Comparison of ENCODE assay signal across 13 mouse cellular contexts in the genomic region with DNA sequence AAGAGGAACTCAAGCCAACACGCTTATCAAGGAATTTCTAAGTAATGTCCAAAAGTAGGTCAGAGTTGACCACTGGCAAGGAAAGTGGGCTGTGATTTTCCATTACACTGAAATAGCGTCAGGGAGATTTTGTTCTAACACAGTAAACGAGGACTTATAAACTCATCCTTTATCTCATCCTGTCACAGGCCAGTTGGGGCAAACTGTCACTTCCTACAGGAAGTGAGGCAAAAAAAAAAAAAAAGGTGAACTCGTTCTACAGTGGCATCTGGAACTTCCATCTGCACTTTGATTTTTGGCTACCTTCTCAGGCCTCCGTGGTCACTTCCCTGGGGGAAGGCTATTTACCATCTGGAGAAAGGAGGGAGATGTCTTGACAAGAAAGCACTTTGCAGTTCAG. TPM values are rescaled to one million over a fixed set of nuclear protein-coding genes. Genes with fewer than 3 reads are reported as not detected.
DNase-seq lines count a peak whose midpoint lies in the region; ATAC-seq and TF ChIP-seq lines count a peak whose summit lies in the region.
"Had no signal": no experiment of that assay in that cellular context is flagged by ENCODE, and none has a peak within 500 bp of the region (broad histone marks: within the 10 kb centered on the region; RNA-seq: fewer than 3 reads in every experiment).

No protein-coding gene starts in this region.

- no peak for TF ChIP-seq CTCF in liver, postnatal 0 days (IDR thresholded peaks at IDR 0.05; ENCODE audit: low read depth)

- no peaks in the 10 kb centered on the region for H3K36me3 ChIP-seq in liver, postnatal 0 days (replicated peaks; ENCODE audit: insufficient read depth, low read length)
- H3K36me3 ChIP-seq in liver, embryonic 11.5 days (ENCODE audit: control insufficient read depth, insufficient read depth, low read length) = no peaks in the 10 kb centered on the region
- no peaks in the 10 kb centered on the region for H3K36me3 ChIP-seq in midbrain, embryonic 11.5 days (ENCODE audit: control insufficient read depth, insufficient read depth, low read length)
- H3K36me3 ChIP-seq: neural tube, embryonic 12.5 days had no signal

- no peak for ATAC-seq in cerebellum, adult (ENCODE audit: insufficient number of reproducible peaks, low FRiP score, low TSS enrichment)
- ATAC-seq in liver, postnatal 0 days = no peak
- ATAC-seq in liver, embryonic 11.5 days (replicated peaks; ENCODE audit: low FRiP score) = no peak
- ATAC-seq in midbrain, embryonic 11.5 days (ENCODE audit: low FRiP score) = no peak
- ATAC-seq: CD4-positive, CD25-positive, alpha-beta regulatory T cell, adult 4 months; inflammation-experienced regulatory T-cells, adult 6 months had no signal

- H3K27ac ChIP-seq in liver, postnatal 0 days (ENCODE audit: low read depth) = no peak overlapping the region
- H3K27ac ChIP-seq in liver, embryonic 11.5 days (ENCODE audit: low read depth, low read length) = no peak overlapping the region
- H3K27ac ChIP-seq in midbrain, embryonic 11.5 days (ENCODE audit: low read depth, low read length) = no peak overlapping the region
- H3K27ac ChIP-seq: limb, embryonic 12.5 days; neural tube, embryonic 12.5 days had no signal

- no peak overlapping the region for H3K4me2 ChIP-seq in liver, postnatal 0 days (ENCODE audit: low read depth, low read length)
- H3K4me2 ChIP-seq in liver, embryonic 11.5 days = no peak overlapping the region
- no peak overlapping the region for H3K4me2 ChIP-seq in midbrain, embryonic 11.5 days
- H3K4me2 ChIP-seq: limb, embryonic 12.5 days; neural tube, embryonic 12.5 days had no signal

- 0 out of 2 replicates have a peak, but pooled peaks cover under 1% of the 10 kb centered on the region for H3K4me1 ChIP-seq in liver, postnatal 0 days (ENCODE audit: insufficient read depth)
- peaks cover 2% of the 10 kb centered on the region; the same call in 1 of the 2 replicates for H3K4me1 ChIP-seq in liver, embryonic 11.5 days (replicated peaks; ENCODE audit: control insufficient read depth, insufficient read depth, low read length)
- H3K4me1 ChIP-seq in midbrain, embryonic 11.5 days (ENCODE audit: control insufficient read depth, insufficient read depth, low read length) = no peaks in the 10 kb centered on the region

- H3K9ac ChIP-seq in liver, postnatal 0 days (replicated peaks) = no peak overlapping the region
- H3K9ac ChIP-seq in liver, embryonic 11.5 days (ENCODE audit: low read depth, low read length) = no peak overlapping the region
- H3K9ac ChIP-seq in midbrain, embryonic 11.5 days (ENCODE audit: low read length) = no peak overlapping the region
- H3K9ac ChIP-seq: limb, embryonic 12.5 days; neural tube, embryonic 12.5 days had no signal

- WGBS in liver, postnatal 0 days (ENCODE audit: insufficient replicate concordance) = 20% methylated on average over 5 of the region's 5 CpGs
- WGBS in liver, embryonic 11.5 days = 35% methylated on average over 5 of the region's 5 CpGs
- WGBS in midbrain, embryonic 11.5 days = 90% methylated on average over 5 of the region's 5 CpGs

- H3K27me3 ChIP-seq in liver, postnatal 0 days (ENCODE audit: insufficient read depth, low read length) = no peaks in the 10 kb centered on the region
- H3K27me3 ChIP-seq in liver, embryonic 11.5 days (replicated peaks; ENCODE audit: control insufficient read depth, insufficient read depth, low read length) = no peaks in the 10 kb centered on the region
- no peaks in the 10 kb centered on the region for H3K27me3 ChIP-seq in midbrain, embryonic 11.5 days (ENCODE audit: control insufficient read depth, insufficient read depth, low read length)
- H3K27me3 ChIP-seq: limb, embryonic 12.5 days; neural tube, embryonic 12.5 days had no signal

- peak; percentile 69 for TF ChIP-seq EP300 in liver, postnatal 0 days (IDR thresholded peaks at IDR 0.05; ENCODE audit: low read depth)

- H3K4me3 ChIP-seq in liver, postnatal 0 days (ENCODE audit: low read depth, low read length) = no peak overlapping the region
- H3K4me3 ChIP-seq in liver, embryonic 11.5 days (ENCODE audit: low read depth, low read length) = no peak overlapping the region
- no peak overlapping the region for H3K4me3 ChIP-seq in midbrain, embryonic 11.5 days (ENCODE audit: low read depth, low read length)
- H3K4me3 ChIP-seq: limb, embryonic 12.5 days; neural tube, embryonic 12.5 days had no signal

- peak; percentile 19 to 20 for DNase-seq in cerebellum, postnatal 10 days
- DNase-seq in liver, postnatal 0 days = no peak
- no peak for DNase-seq in liver, embryonic 11.5 days (ENCODE audit: low spot score)
- DNase-seq in lung, adult 18-20 months = peak; percentile 54 to 77
- peak; percentile 52 for DNase-seq in skeletal muscle tissue, adult 2 months (ENCODE audit: low read depth, low spot score)
- no peak for DNase-seq in midbrain, embryonic 11.5 days (ENCODE audit: low spot score, missing footprints)
- DNase-seq in urinary bladder, adult 2 months (ENCODE audit: low spot score) = no peak
- DNase-seq: layer of hippocampus, adult 9-11 months had no signal

- no peaks in the 10 kb centered on the region for H3K9me3 ChIP-seq in liver, postnatal 0 days (ENCODE audit: low read length)
- H3K9me3 ChIP-seq in liver, embryonic 11.5 days (ENCODE audit: control insufficient read depth, low read length) = no peaks in the 10 kb centered on the region
- H3K9me3 ChIP-seq in midbrain, embryonic 11.5 days (ENCODE audit: control insufficient read depth, low read length) = no peaks in the 10 kb centered on the region
- H3K9me3 ChIP-seq: limb, embryonic 12.5 days; neural tube, embryonic 12.5 days had no signal

RNA-seq across cellular contexts. Expression of gene Gm15737, which starts 5.7 kb away (rescaled TPM):
- polyA plus RNA-seq in liver, postnatal 0 days (2015; fragmentation: Nextera tagmentation; extraction: Ambion mirVana) = not detected in 2 replicates
- polyA plus RNA-seq in liver, embryonic 11.5 days (2014; fragmentation: Nextera tagmentation; extraction: Ambion mirVana) = not detected in 2 replicates
- not detected in 2 replicates for polyA plus RNA-seq in midbrain, embryonic 11.5 days (2014; fragmentation: Nextera tagmentation; extraction: Ambion mirVana)
- 0.36 and 0.47 TPM in 2 replicates for polyA plus RNA-seq in urinary bladder, adult 2 months (2012; rRNA removed)
- polyA plus RNA-seq: CD4-positive, CD25-positive, alpha-beta regulatory T cell, adult 4 months; inflammation-experienced regulatory T-cells, adult 6 months; neural tube, embryonic 12.5 days had no signal

RNA-seq across cellular contexts. Expression of gene A730049H05Rik, which starts 58.6 kb away (rescaled TPM):
- polyA plus RNA-seq in liver, postnatal 0 days (2015; fragmentation: Nextera tagmentation; extraction: Ambion mirVana) = not detected in 2 replicates
- 0.34 and 0.73 TPM in 2 replicates for polyA plus RNA-seq in liver, embryonic 11.5 days (2014; fragmentation: Nextera tagmentation; extraction: Ambion mirVana)
- polyA plus RNA-seq in midbrain, embryonic 11.5 days (2014; fragmentation: Nextera tagmentation; extraction: Ambion mirVana) = 0.12 and 0.43 TPM in 2 replicates
- polyA plus RNA-seq in urinary bladder, adult 2 months (2012; rRNA removed) = not detected in 2 replicates
- polyA plus RNA-seq: CD4-positive, CD25-positive, alpha-beta regulatory T cell, adult 4 months; neural tube, embryonic 12.5 days had no signal

Comparison
In these comparisons a context has a peak if more than half of its experiments do, and no peak if none do; other contexts are left out.
1. DNase-seq: peak in cerebellum, postnatal 10 days (2 of 2), lung, adult 18-20 months (2 of 2) and skeletal muscle tissue, adult 2 months (single experiment); none in liver, postnatal 0 days (single experiment), liver, embryonic 11.5 days (single experiment), midbrain, embryonic 11.5 days (single experiment) and urinary bladder, adult 2 months (single experiment).